Mouse (Mus musculus): ENCODE data around the gene Wdr1.

GRCm38 (mm10) chr5:38553491-38553890, 9.5 kb downstream of the Wdr1 start:
- TF ChIP-seq MAFK (IDR thresholded peaks at IDR 0.05; ENCODE audit: insufficient read depth, low read depth, low read length), result no peak
- TF ChIP-seq CHD2 (IDR thresholded peaks at IDR 0.05; ENCODE audit: low read depth, low read length), result no peak
- no peak for TF ChIP-seq HCFC1 (IDR thresholded peaks at IDR 0.05; ENCODE audit: borderline replicate concordance, insufficient read depth, low read length)

Measured in ES-E14 (cell line).